ENCODE assay signal across 9 mouse cellular contexts in genomic region chr11:74866640-74867039, GRCm38 (mm10). TPM values are rescaled to one million over a fixed set of nuclear protein-coding genes. Genes with fewer than 3 reads are reported as not detected.
DNase-seq lines count a peak whose midpoint lies in the region; ATAC-seq and TF ChIP-seq lines count a peak whose summit lies in the region.
"Had no signal": no experiment of that assay in that cellular context is flagged by ENCODE, and none has a peak within 500 bp of the region (broad histone marks: within the 10 kb centered on the region; RNA-seq: fewer than 3 reads in every experiment).

No protein-coding gene starts in this region.

- no peak overlapping the region for H3K9ac ChIP-seq in kidney, embryonic 15.5 days
- H3K9ac ChIP-seq in liver, embryonic 11.5 days (ENCODE audit: low read depth, low read length) = no peak overlapping the region
- H3K9ac ChIP-seq: liver, embryonic 13.5 days had no signal

- H3K27me3 ChIP-seq in kidney, adult 2 months (replicated peaks; ENCODE audit: control insufficient read depth, insufficient read depth, low read length) = no peaks in the 10 kb centered on the region
- no peaks in the 10 kb centered on the region for H3K27me3 ChIP-seq in kidney, embryonic 15.5 days
- no peaks in the 10 kb centered on the region for H3K27me3 ChIP-seq in liver, embryonic 11.5 days (replicated peaks; ENCODE audit: control insufficient read depth, insufficient read depth, low read length)
- H3K27me3 ChIP-seq: liver, embryonic 13.5 days had no signal

- H3K4me2 ChIP-seq in kidney, embryonic 15.5 days = no peak overlapping the region
- no peak overlapping the region for H3K4me2 ChIP-seq in liver, embryonic 11.5 days
- H3K4me2 ChIP-seq: liver, embryonic 13.5 days had no signal

- 80% methylated on average over 4 of the region's 4 CpGs for WGBS in kidney, adult 2 months
- 79% methylated on average over 4 of the region's 4 CpGs for WGBS in kidney, embryonic 15.5 days
- WGBS in liver, embryonic 11.5 days = 80% methylated on average over 4 of the region's 4 CpGs

- no peak for TF ChIP-seq CTCF in kidney, adult 2 months (conservative IDR thresholded peaks at IDR 0.05; ENCODE audit: insufficient read depth, insufficient read length, low read depth, low read length)

- no peak for TF ChIP-seq POLR2A in kidney, adult 2 months (IDR thresholded peaks at IDR 0.05; ENCODE audit: low read depth, low read length)

- ATAC-seq in kidney, embryonic 15.5 days (replicated peaks; ENCODE audit: low FRiP score) = no peak
- no peak for ATAC-seq in erythroblast, adult 5-6 weeks (replicated peaks; ENCODE audit: low FRiP score, poor library complexity, severe bottlenecking)
- ATAC-seq in liver, embryonic 11.5 days (replicated peaks; ENCODE audit: low FRiP score) = no peak

- H3K4me3 ChIP-seq in kidney, adult 2 months (ENCODE audit: insufficient read depth, low read depth, low read length) = no peak overlapping the region
- no peak overlapping the region for H3K4me3 ChIP-seq in kidney, embryonic 15.5 days (replicated peaks)
- H3K4me3 ChIP-seq in brown adipose tissue, adult 24 weeks (ENCODE audit: insufficient read depth, low read depth, low read length) = no peak overlapping the region
- no peak overlapping the region for H3K4me3 ChIP-seq in liver, embryonic 11.5 days (ENCODE audit: low read depth, low read length)
- H3K4me3 ChIP-seq: liver, embryonic 13.5 days had no signal

- no peaks in the 10 kb centered on the region for H3K9me3 ChIP-seq in kidney, embryonic 15.5 days (replicated peaks)
- H3K9me3 ChIP-seq in liver, embryonic 11.5 days (ENCODE audit: control insufficient read depth, low read length) = no peaks in the 10 kb centered on the region
- H3K9me3 ChIP-seq: liver, embryonic 13.5 days had no signal

- peak; percentile 34 for DNase-seq in kidney, adult 2 months
- peak; percentile 85 for DNase-seq in gastrocnemius, postnatal 10 days
- peak; percentile 61 to 84 for DNase-seq in lung, postnatal 4 days
- no peak for DNase-seq in spleen, postnatal 10 days (ENCODE audit: low spot score in 2 of 2)
- DNase-seq in liver, embryonic 11.5 days (ENCODE audit: low spot score) = no peak
- DNase-seq: liver, embryonic 13.5 days had no signal

- 0 out of 2 replicates have a peak, but pooled peaks cover 4% of the 10 kb centered on the region for H3K4me1 ChIP-seq in kidney, adult 2 months (ENCODE audit: control insufficient read depth, insufficient read depth, low read length)
- peaks cover 20% of the 10 kb centered on the region for H3K4me1 ChIP-seq in kidney, embryonic 15.5 days
- peaks cover 9% of the 10 kb centered on the region; the same call in 1 of the 2 replicates for H3K4me1 ChIP-seq in brown adipose tissue, adult 24 weeks (ENCODE audit: control insufficient read depth, insufficient read depth, insufficient read length, low read length)
- no peaks in the 10 kb centered on the region for H3K4me1 ChIP-seq in liver, embryonic 11.5 days (replicated peaks; ENCODE audit: control insufficient read depth, insufficient read depth, low read length)
- H3K4me1 ChIP-seq: liver, embryonic 13.5 days had no signal

- no peaks in the 10 kb centered on the region for H3K36me3 ChIP-seq in kidney, adult 2 months (ENCODE audit: control insufficient read depth, insufficient read depth, low read length)
- H3K36me3 ChIP-seq in kidney, embryonic 15.5 days = peaks cover 18% of the 10 kb centered on the region
- peaks cover 5% of the 10 kb centered on the region; the same call in 1 of the 2 replicates for H3K36me3 ChIP-seq in liver, embryonic 11.5 days (ENCODE audit: control insufficient read depth, insufficient read depth, low read length)
- H3K36me3 ChIP-seq: liver, embryonic 13.5 days had no signal

- no peak overlapping the region for H3K27ac ChIP-seq in kidney, adult 2 months (ENCODE audit: insufficient read depth, low read depth, low read length)
- no peak overlapping the region for H3K27ac ChIP-seq in kidney, embryonic 15.5 days
- H3K27ac ChIP-seq in brown adipose tissue, adult 24 weeks (replicated peaks; ENCODE audit: low read depth, low read length) = 0 out of 2 replicates have a peak overlapping the region, but pooled peaks have one; percentile 9
- H3K27ac ChIP-seq in liver, embryonic 11.5 days (ENCODE audit: low read depth, low read length) = no peak overlapping the region
- H3K27ac ChIP-seq: liver, embryonic 13.5 days had no signal

RNA-seq across cellular contexts. Expression of gene Sgsm2, which starts 30.2 kb away (rescaled TPM):
- 27.5 and 31.0 TPM in 2 replicates for polyA plus RNA-seq in kidney, adult 2 months (2012; rRNA removed)
- polyA plus RNA-seq in kidney, embryonic 15.5 days (2015; fragmentation: Nextera tagmentation; extraction: Ambion mirVana) = 6.1 and 7.3 TPM in 2 replicates
- polyA plus RNA-seq in brown adipose tissue, adult 24 weeks (2012; ENCODE audit: insufficient read depth, insufficient read length, missing spikeins) = 2.6 and 3.0 TPM in 2 replicates
- total RNA-seq in gastrocnemius, postnatal 10 days (2021) = 1 to 10 TPM; 4.6 to 6.9 TPM
- 0.96 TPM in 1 of 2 replicates, not detected in the other for total RNA-seq in erythroblast, adult 5-6 weeks (2015; ENCODE audit: low replicate concordance)
- 0.14 and 0.43 TPM in 2 replicates for total RNA-seq in erythroblast, adult 5-6 weeks (2017; ENCODE audit: low replicate concordance)
- 4.2 TPM in 2 replicates for polyA plus RNA-seq in liver, embryonic 11.5 days (2014; fragmentation: Nextera tagmentation; extraction: Ambion mirVana)

RNA-seq across cellular contexts. Expression of gene Tsr1, which starts 31.2 kb away (rescaled TPM):
- polyA plus RNA-seq in kidney, adult 2 months (2012; rRNA removed) = 6.3 and 6.6 TPM in 2 replicates
- polyA plus RNA-seq in kidney, embryonic 15.5 days (2015; fragmentation: Nextera tagmentation; extraction: Ambion mirVana) = 50.6 and 51.4 TPM in 2 replicates
- 7.0 and 8.4 TPM in 2 replicates for polyA plus RNA-seq in brown adipose tissue, adult 24 weeks (2012; ENCODE audit: insufficient read depth, insufficient read length, missing spikeins)
- 10 to 100 TPM; 25.7 to 26.1 TPM for total RNA-seq in gastrocnemius, postnatal 10 days (2021)
- total RNA-seq in erythroblast, adult 5-6 weeks (2015; ENCODE audit: low replicate concordance) = 8.8 and 10.0 TPM in 2 replicates
- 9.5 and 13.9 TPM in 2 replicates for total RNA-seq in erythroblast, adult 5-6 weeks (2017; ENCODE audit: low replicate concordance)
- 72.4 and 81.3 TPM in 2 replicates for polyA plus RNA-seq in liver, embryonic 11.5 days (2014; fragmentation: Nextera tagmentation; extraction: Ambion mirVana)

RNA-seq across cellular contexts. Expression of gene Mnt, which starts 35.9 kb away (rescaled TPM):
- 12.8 and 13.9 TPM in 2 replicates for polyA plus RNA-seq in kidney, adult 2 months (2012; rRNA removed)
- polyA plus RNA-seq in kidney, embryonic 15.5 days (2015; fragmentation: Nextera tagmentation; extraction: Ambion mirVana) = 5.0 and 5.7 TPM in 2 replicates
- 5.6 and 6.2 TPM in 2 replicates for polyA plus RNA-seq in brown adipose tissue, adult 24 weeks (2012; ENCODE audit: insufficient read depth, insufficient read length, missing spikeins)
- 1 to 10 TPM; 7.6 to 9.8 TPM for total RNA-seq in gastrocnemius, postnatal 10 days (2021)
- 1.3 and 2.1 TPM in 2 replicates for total RNA-seq in erythroblast, adult 5-6 weeks (2015; ENCODE audit: low replicate concordance)
- 0.68 and 2.1 TPM in 2 replicates for total RNA-seq in erythroblast, adult 5-6 weeks (2017; ENCODE audit: low replicate concordance)
- 3.5 and 3.9 TPM in 2 replicates for polyA plus RNA-seq in liver, embryonic 11.5 days (2014; fragmentation: Nextera tagmentation; extraction: Ambion mirVana)

RNA-seq across cellular contexts. Expression of gene Smg6, which starts 59.0 kb away (rescaled TPM):
- 35.2 and 40.1 TPM in 2 replicates for polyA plus RNA-seq in kidney, adult 2 months (2012; rRNA removed)
- polyA plus RNA-seq in kidney, embryonic 15.5 days (2015; fragmentation: Nextera tagmentation; extraction: Ambion mirVana) = 17.5 and 18.2 TPM in 2 replicates
- 4.8 and 6.6 TPM in 2 replicates for polyA plus RNA-seq in brown adipose tissue, adult 24 weeks (2012; ENCODE audit: insufficient read depth, insufficient read length, missing spikeins)
- total RNA-seq in gastrocnemius, postnatal 10 days (2021) = 10 to 100 TPM; 15.2 to 18.5 TPM
- total RNA-seq in erythroblast, adult 5-6 weeks (2015; ENCODE audit: low replicate concordance) = 68.8 and 80.9 TPM in 2 replicates
- total RNA-seq in erythroblast, adult 5-6 weeks (2017; ENCODE audit: low replicate concordance) = 157 and 187 TPM in 2 replicates
- polyA plus RNA-seq in liver, embryonic 11.5 days (2014; fragmentation: Nextera tagmentation; extraction: Ambion mirVana) = 10.7 and 12.4 TPM in 2 replicates

RNA-seq across cellular contexts. Expression of gene Srr, which starts 59.1 kb away (rescaled TPM):
- 49.7 and 52.0 TPM in 2 replicates for polyA plus RNA-seq in kidney, adult 2 months (2012; rRNA removed)
- polyA plus RNA-seq in kidney, embryonic 15.5 days (2015; fragmentation: Nextera tagmentation; extraction: Ambion mirVana) = 23.5 and 24.4 TPM in 2 replicates
- polyA plus RNA-seq in brown adipose tissue, adult 24 weeks (2012; ENCODE audit: insufficient read depth, insufficient read length, missing spikeins) = 31.1 and 47.4 TPM in 2 replicates
- 10 to 100 TPM; 24.7 to 28.0 TPM for total RNA-seq in gastrocnemius, postnatal 10 days (2021)
- total RNA-seq in erythroblast, adult 5-6 weeks (2015; ENCODE audit: low replicate concordance) = 9.4 and 17.6 TPM in 2 replicates
- total RNA-seq in erythroblast, adult 5-6 weeks (2017; ENCODE audit: low replicate concordance) = 5.6 and 7.0 TPM in 2 replicates
- polyA plus RNA-seq in liver, embryonic 11.5 days (2014; fragmentation: Nextera tagmentation; extraction: Ambion mirVana) = 10.0 and 10.1 TPM in 2 replicates

Comparison
In these comparisons a context has a peak if more than half of its experiments do, and no peak if none do; other contexts are left out.
1. DNase-seq: peak in kidney, adult 2 months (single experiment), gastrocnemius, postnatal 10 days (single experiment) and lung, postnatal 4 days (2 of 2); none in spleen, postnatal 10 days (0 of 2) and liver, embryonic 11.5 days (single experiment).